Mouse (Mus musculus): ENCODE data around the gene Sec16a. TPM values are rescaled to one million over a fixed set of nuclear protein-coding genes. Genes with fewer than 3 reads are reported as not detected.

Sec16a gene
- 49.1 TPM for polyA plus RNA-seq (2014; fragmentation: Illumina TruSeq; extraction: RNeasy Lipid Tissue Mini Kit (QIAGEN cat#74804); ENCODE audit: low read depth, low replicate concordance)

GRCm38 (mm10) chr2:26444946-26445665 is at the start of gene Sec16a:
Sec16a (minus strand) TSS chr2:26445216.

GRCm38 (mm10) chr2:26408515-26409356 is 36.3 kb downstream of the Sec16a start, which contains the start of gene Inpp5e:
Inpp5e (minus strand) TSS chr2:26409203.

GRCm38 (mm10) chr2:26389154-26389690 is 55.8 kb downstream of the Sec16a start, which contains the start of the genes Entr1 and Pmpca:
Entr1 (minus strand) TSS chr2:26389316.
Pmpca (plus strand) TSS chr2:26389339.

DNA sequence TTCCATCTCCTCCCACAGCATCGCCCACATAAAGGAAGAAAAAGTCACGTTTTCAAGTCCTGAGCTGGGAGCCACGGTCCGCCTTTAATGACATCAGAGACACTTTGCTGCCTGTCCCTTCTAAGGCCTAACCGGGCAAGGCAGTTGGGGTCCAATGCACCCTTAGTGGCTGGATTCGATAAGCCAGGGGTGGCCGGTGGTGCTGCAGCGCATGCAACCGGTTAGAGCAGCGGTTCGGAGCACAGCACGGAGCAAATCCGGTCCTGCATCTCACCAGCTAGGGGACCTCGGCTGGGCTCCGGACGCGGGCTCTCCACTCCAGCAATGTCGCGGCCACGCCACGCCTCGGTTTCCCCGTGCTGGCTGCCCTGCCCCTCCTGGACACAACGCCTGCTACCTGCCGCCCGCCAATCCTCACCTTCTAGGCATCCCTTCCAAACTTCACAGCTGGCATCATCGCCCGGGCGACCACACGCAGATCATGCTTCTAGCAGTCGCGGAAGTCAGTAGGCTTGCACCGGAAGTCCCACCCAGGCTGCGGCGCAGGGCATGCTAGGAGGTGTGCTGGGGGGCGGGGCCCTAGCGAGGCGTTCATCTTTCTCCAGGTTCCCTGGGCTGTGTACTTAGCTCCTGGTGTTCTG is 64.8 kb downstream of the Sec16a start, which contains the start of gene Snapc4:
Snapc4 (minus strand) TSS at position 523 of the 641 bp plus-strand sequence.

DNA sequence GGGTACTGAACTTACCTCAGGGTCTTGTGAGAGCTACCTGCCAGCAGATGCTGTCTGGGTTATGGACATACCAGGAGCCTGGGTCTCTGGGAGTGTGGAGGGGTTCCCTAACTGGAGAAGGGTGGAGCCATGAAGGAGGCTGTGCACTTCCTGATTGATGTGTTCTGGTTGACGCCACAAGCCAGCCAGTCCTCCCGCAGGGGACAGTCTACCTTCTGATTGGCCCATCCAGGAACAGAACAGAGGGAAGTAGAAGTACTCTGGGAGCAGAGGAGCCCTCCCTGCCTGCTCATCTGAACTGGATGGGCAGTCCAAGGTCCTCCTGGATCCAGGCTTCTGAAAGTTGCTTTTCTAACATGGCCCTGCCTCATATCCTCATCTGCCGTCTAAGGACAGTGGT is 84.2 kb downstream of the Sec16a start, which contains the start of gene Card9:
Card9 (minus strand) TSS at position 147 of the 400 bp plus-strand sequence.

Other genes with a start within 250 kb of the Sec16a start
- gene Lhx3, start 236.9 kb downstream of the Sec16a start, polyA plus RNA-seq (2014; fragmentation: Illumina TruSeq; extraction: RNeasy Lipid Tissue Mini Kit (QIAGEN cat#74804); ENCODE audit: low read depth, low replicate concordance), result not detected
- 2.5 TPM for gene Qsox2, start 207.7 kb downstream of the Sec16a start, polyA plus RNA-seq (2014; fragmentation: Illumina TruSeq; extraction: RNeasy Lipid Tissue Mini Kit (QIAGEN cat#74804); ENCODE audit: low read depth, low replicate concordance)
- not detected for gene Ccdc187, start 150.7 kb downstream of the Sec16a start, polyA plus RNA-seq (2014; fragmentation: Illumina TruSeq; extraction: RNeasy Lipid Tissue Mini Kit (QIAGEN cat#74804); ENCODE audit: low read depth, low replicate concordance)
- gene Gpsm1, start 129.7 kb downstream of the Sec16a start, polyA plus RNA-seq (2014; fragmentation: Illumina TruSeq; extraction: RNeasy Lipid Tissue Mini Kit (QIAGEN cat#74804); ENCODE audit: low read depth, low replicate concordance), result 0.42 TPM
- 1.2 TPM for gene Dnlz, start 93.1 kb downstream of the Sec16a start, polyA plus RNA-seq (2014; fragmentation: Illumina TruSeq; extraction: RNeasy Lipid Tissue Mini Kit (QIAGEN cat#74804); ENCODE audit: low read depth, low replicate concordance)
- gene Card9, start 84.3 kb downstream of the Sec16a start, polyA plus RNA-seq (2014; fragmentation: Illumina TruSeq; extraction: RNeasy Lipid Tissue Mini Kit (QIAGEN cat#74804); ENCODE audit: low read depth, low replicate concordance), result not detected
- gene Snapc4, start 64.6 kb downstream of the Sec16a start, polyA plus RNA-seq (2014; fragmentation: Illumina TruSeq; extraction: RNeasy Lipid Tissue Mini Kit (QIAGEN cat#74804); ENCODE audit: low read depth, low replicate concordance), result 3.6 TPM
- 17.3 TPM for gene Entr1, start 55.9 kb downstream of the Sec16a start, polyA plus RNA-seq (2014; fragmentation: Illumina TruSeq; extraction: RNeasy Lipid Tissue Mini Kit (QIAGEN cat#74804); ENCODE audit: low read depth, low replicate concordance)
- 60.6 TPM for gene Pmpca, start 55.9 kb downstream of the Sec16a start, polyA plus RNA-seq (2014; fragmentation: Illumina TruSeq; extraction: RNeasy Lipid Tissue Mini Kit (QIAGEN cat#74804); ENCODE audit: low read depth, low replicate concordance)
- gene Inpp5e, start 36.0 kb downstream of the Sec16a start, polyA plus RNA-seq (2014; fragmentation: Illumina TruSeq; extraction: RNeasy Lipid Tissue Mini Kit (QIAGEN cat#74804); ENCODE audit: low read depth, low replicate concordance), result 4.9 TPM
- 1.0 TPM for gene Notch1, start 71.4 kb upstream of the Sec16a start, polyA plus RNA-seq (2014; fragmentation: Illumina TruSeq; extraction: RNeasy Lipid Tissue Mini Kit (QIAGEN cat#74804); ENCODE audit: low read depth, low replicate concordance)
- gene Egfl7, start 134.8 kb upstream of the Sec16a start, polyA plus RNA-seq (2014; fragmentation: Illumina TruSeq; extraction: RNeasy Lipid Tissue Mini Kit (QIAGEN cat#74804); ENCODE audit: low read depth, low replicate concordance), result 12.2 TPM
- not detected for gene Gm20532, start 141.4 kb upstream of the Sec16a start, polyA plus RNA-seq (2014; fragmentation: Illumina TruSeq; extraction: RNeasy Lipid Tissue Mini Kit (QIAGEN cat#74804); ENCODE audit: low read depth, low replicate concordance)
- gene Agpat2, start 159.2 kb upstream of the Sec16a start, polyA plus RNA-seq (2014; fragmentation: Illumina TruSeq; extraction: RNeasy Lipid Tissue Mini Kit (QIAGEN cat#74804); ENCODE audit: low read depth, low replicate concordance), result 29.5 TPM
- not detected for gene Fam69b, start 183.2 kb upstream of the Sec16a start, polyA plus RNA-seq (2014; fragmentation: Illumina TruSeq; extraction: RNeasy Lipid Tissue Mini Kit (QIAGEN cat#74804); ENCODE audit: low read depth, low replicate concordance)
- gene Lcn4, start 226.1 kb upstream of the Sec16a start, polyA plus RNA-seq (2014; fragmentation: Illumina TruSeq; extraction: RNeasy Lipid Tissue Mini Kit (QIAGEN cat#74804); ENCODE audit: low read depth, low replicate concordance), result not detected